Mouse (Mus musculus) embryo, embryonic 10.5 days (tissue): Measurements from ENCODE around the gene Plcg2.

ENCODE experiments used
- DNase-seq: peaks from one replicate; pipeline ENCODE4 v3.0.0-alpha.2; 2015; ENCODE audit warnings: low spot score

Gene Plcg2

DNA sequence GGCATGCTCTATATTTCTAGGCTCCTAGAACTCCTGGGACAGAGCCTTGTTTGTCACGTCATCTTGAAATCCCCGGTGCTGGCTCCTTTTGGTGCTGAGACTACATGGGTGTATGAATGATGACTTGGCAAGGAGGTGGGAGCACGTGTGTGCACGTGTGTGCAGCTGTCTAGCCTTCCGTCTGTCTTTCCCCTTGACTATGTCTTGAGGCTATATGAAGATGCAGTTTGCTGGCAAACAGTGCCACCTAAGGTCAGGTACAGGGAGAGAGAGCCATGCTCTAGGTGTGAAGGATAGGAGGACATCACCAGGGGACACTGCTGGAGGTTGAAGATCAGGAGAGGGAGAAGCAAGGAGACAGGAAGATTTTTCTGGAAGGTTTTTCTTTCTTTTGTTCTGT lies 49.9 kb downstream of the Plcg2 start:
- DNase-seq, result no peak

DNA sequence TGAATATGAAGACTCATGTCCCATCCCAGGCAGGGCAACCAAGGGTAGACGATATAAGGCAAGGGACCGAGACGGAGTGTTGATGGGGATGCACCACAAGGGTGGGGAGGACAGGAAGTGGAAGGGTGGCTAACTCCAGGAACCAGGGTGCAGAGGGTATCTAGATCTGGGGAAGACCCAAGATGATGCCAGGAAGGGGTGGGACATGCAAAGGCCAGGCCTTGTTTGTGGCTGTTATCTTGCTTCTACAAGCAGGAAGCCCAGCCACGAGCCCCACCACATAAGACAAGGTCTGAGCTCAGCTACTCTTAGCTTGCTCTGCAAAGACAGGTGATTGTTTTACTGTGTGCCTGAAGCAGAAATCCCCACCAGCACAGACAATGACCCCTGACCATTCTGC lies 50.4 kb downstream of the Plcg2 start:
- DNase-seq, result no peak

DNA sequence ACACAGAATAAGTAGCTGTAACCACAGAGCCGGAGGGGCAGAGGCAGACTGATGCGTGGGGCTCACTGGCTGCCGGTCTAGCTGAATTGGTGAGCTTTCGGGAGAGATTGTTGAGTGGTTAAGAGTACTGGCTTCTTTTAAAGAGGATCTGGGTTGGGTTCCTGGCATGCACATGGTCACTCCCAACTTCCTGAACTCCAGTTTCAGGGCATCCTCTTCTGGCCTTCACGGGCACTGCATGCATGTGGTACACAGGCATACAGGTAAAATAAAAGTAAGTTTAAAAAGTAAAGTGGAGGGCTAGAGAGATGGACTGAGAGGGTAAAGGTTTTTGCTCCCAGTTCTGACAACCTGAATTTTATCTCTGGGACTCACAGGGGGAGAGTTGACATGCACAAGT lies 52.4 kb downstream of the Plcg2 start:
- no peak for DNase-seq

DNA sequence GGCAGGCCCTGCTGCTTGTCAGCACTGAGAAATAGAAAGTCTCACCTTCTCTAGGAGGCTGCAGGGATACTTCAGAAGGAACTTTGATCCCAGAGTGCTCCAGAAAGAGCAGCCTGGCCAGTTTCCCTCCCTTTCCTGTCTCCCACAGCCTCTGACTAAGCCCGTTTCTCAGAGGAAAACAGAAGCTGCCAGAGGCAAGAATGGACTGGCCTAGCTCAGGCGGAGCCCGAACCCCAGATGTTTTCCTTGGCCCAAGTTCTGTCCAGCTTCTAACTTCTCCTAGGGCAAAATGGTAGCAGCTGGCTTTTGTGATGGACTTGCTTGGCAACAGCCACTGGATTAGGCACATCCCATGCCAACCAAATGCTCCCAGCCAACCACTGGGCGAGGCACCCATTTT lies 62.9 kb downstream of the Plcg2 start:
- no peak for DNase-seq

DNA sequence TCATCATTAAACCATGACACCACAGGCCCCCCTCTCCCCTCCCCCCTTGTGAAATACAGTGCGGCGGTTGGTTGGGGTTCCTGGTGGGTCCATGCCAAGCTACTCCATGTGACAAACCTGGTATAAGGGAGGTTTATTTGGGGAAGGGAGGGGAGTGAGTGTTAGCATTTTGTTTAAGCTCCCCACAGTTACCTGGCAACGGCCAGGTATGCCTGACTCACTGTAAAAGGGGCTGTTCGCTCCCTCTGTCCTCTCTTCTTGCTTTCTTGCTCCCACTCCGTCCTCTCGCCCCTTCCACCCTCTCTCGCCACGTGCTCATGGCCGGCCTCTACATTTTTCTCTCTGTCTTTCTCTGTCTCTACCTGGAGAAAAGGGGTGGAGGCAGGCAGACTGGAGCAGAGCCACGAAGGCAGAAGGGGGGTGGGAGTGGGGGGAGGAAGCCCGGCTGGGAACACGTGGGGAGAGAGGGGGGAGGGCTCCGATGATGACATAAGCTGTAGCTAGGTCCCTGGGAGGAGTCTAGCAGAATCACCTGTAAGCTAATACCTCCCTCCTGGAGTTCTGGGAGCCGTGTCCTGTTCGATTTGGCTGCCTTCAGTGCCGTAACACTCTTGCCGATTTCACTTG lies 63.8 kb downstream of the Plcg2 start:
- DNase-seq, result peak; percentile 22

DNA sequence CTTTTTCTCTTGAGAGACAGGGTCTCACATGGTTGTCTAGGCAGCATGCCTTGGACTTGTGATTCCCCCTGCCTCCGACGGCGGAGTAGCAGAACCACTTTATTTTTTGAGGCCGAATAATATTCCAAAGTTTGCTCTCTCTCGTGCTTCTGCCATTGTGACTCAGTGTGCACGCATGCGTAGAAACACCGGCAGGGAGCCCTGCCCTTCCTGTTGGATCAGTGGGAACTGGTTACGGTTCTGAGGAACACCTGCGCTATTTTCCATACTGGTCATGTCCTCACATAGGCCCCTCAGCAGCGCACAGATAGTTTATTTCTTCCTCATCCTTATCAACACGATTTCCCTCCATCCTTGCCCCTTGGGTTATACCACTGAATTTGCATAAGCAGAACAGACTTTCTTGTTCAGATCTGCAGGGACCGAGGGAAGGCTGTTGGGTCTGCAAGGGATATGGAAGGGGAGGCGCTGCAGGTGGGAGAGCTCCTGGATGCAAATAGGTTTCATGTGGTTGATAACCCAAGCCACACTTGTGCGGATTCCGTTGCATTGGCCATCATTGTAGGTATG lies 64.4 kb downstream of the Plcg2 start:
- peak; percentile 17 for DNase-seq

DNA sequence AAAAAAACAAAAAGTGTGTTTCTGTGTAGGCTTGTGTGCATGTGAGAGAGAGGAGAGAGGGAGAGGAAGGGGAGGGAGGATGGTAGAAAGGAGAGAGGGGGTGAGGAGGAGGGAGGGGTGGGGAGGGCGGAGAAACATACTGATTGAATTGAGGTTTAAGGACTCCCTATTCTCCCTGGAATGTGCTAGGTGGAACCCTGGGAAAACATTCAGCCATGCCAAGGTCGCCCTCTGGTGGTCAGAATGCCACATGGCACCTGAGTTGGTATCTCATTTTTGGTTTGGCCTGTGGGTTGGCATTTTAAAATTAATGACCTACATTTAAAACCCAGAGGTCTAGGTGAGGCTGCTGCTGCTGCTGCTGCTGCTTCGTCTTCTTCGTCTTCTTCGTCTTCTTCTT lies 71.3 kb downstream of the Plcg2 start:
- DNase-seq, result peak; percentile 87

DNA sequence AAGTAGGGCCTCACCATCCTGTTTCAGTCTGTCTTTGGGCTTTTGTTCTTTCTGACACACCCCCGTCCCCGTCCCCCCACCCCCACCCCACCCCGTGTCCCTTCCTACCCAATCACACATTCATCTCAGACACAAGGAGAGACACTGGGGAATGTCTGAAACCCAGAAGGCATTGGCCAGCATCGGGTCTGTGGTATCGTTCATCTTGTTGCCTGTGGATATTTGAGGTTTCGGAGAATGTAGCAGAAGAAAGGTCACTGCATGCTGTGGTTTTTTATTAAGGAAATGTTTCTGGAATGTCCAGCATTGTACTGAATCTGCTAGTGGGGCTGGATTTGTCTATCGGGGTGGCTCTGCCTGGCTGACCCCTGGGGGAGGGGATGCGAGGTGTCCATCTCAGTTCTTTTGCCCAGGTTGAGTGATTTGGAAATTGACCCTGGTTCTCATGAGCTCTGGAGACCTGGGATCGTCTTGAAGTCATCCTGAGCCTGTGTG lies 78.2 kb downstream of the Plcg2 start:
- no peak for DNase-seq

DNA sequence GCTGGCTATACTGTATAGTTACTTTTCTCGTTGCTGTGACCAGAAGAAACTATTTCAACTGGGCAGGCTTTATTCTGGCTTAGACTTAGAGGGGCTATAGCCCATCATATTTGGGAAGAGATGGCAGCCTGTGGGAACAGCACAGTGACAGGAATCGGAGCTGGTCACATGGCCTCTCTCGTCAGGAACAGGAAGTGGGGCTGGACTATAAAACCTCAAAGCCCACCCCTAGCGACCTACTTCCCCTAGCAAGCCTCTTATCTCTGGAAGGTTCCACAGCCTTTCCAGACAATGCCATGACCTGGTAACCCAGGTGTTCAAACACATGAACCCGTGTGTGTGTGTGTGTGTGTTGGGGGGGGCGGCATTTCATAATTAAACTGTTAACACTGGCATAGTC lies 79.0 kb downstream of the Plcg2 start:
- DNase-seq, result no peak

DNA sequence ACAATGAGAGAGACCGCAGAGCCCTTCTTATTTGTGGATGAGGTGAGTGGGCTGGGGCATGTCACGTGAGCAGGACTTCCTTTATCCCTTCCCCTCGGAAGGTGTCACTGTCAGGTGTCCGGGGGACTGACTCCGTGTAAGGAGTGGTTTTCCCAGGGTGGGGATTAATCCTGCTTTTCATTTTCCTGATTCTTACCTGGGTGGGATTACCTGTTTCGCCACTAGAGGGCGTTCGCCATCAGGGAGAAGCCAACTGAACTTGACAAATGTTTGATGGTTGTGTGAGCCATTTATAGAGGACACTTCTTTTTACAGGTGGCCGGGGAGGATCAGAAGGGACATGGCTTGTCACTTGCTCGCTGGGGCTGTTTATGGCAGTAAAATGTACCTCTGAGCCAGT lies 79.8 kb downstream of the Plcg2 start:
- DNase-seq, result no peak

DNA sequence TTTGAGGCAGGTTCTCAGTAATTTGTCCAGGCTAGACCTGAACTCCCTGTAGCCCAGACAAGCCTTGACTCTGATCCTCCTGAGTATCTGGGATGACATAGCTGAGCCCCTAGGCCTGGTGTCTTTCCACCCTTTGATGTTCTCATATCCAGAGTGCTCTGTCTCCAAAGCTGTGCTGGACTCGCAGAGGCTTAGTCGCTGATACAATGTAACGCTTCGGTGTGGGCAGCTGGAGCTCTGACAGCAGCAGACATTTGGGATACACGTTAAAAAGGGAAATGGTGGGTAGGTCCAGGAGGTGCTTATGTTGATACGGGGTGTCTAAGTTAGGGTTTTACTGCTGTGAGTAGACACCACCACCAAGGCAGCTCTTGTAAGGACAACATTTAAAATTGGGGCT lies 80.8 kb downstream of the Plcg2 start:
- DNase-seq, result no peak

DNA sequence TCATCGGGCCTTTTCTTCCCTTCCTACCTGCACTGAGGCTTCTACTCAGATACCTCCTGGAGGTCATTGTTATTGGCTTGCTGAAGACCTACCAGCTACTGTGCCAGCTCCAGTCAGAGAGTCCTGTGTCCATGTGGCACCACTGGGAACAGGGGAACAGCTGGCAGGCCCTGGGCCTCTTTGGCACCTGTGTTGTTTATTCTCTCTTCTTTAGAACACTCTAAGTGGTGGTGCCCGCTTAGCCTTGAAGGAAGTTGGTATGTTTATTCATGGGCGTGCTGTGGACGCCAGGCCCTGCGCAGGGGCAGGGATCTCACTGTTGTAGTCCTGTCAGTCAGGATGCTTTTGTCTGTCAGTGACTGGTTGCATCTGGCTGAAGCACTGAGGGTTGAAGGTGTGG lies 95.8 kb downstream of the Plcg2 start:
- DNase-seq, result no peak

DNA sequence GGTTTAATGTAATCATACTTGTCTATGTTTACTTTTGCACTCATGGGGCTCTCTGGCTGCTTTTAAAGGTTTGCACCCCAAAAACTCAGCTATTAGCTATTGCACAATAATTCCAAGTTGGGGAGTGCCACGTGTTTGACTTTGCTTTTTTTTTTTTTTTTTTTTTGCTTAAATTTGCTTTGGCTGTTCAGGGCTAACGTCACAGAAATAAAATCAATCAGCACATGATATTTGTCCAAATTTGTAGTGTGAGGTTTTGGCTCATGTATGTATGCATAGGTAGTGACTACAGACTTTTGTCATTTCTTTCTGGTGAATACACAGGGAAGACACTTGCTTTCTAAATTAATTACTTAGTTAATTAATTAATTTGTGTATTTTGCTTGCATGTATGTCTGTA lies 96.9 kb downstream of the Plcg2 start:
- no peak for DNase-seq

DNA sequence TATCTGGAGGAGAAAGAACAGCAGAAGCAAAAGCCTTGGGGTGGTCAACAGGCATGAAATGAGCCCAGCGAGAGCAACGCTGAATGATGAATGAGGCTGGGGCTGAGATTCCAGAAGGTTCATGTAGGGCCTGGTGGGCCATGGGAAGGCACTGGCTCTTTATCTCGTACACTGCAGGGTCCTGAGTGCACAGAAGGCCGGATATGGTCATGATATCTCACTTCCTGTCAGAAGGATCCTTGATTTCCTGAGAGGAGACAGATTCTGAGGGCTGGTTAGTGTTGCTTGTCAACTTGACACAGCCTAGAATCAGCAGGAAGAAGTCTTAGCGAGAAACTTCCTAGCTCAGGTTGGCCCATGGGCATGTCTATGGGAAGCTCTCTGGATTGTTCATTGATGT lies 98.7 kb downstream of the Plcg2 start:
- DNase-seq, result no peak

DNA sequence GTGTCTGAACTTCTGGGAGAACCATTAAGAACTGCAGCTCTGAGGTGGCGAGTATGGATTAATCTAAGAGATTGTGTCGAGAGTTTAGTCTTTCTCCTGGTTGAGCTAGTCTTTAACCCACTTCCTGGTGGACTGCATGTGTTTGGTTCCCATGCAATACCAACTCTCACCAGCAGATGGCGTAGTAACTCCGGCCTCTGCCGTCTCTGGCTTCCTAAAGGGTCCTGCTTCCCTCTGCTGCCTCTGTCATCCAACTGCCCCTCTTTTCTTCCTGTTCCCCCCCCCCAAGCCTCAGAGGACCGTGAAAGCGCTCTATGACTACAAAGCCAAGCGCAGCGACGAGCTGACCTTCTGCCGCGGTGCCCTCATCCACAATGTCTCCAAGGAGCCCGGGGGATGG lies 102.7 kb downstream of the Plcg2 start:
- DNase-seq, result peak; percentile 43

DNA sequence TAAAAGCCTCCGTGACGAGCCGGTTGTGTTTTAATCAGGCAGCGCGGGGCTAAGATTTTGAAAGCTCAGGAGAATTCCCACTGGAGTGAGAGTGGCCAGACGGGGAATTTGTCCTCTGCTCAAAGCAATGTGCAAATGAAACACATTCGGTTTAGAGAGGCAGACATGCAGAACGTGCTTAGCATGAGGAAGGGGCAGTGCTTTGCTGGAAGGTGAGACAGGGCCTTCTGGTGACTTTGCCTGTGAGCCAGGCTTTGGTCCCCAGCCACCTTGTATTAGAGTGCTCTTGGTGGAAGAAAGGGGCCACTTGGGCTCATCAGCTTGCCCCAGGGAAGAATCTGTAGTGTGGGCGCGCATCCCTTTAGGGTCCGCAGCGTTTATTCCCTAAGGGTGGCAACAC lies 106.0 kb downstream of the Plcg2 start:
- no peak for DNase-seq

DNA sequence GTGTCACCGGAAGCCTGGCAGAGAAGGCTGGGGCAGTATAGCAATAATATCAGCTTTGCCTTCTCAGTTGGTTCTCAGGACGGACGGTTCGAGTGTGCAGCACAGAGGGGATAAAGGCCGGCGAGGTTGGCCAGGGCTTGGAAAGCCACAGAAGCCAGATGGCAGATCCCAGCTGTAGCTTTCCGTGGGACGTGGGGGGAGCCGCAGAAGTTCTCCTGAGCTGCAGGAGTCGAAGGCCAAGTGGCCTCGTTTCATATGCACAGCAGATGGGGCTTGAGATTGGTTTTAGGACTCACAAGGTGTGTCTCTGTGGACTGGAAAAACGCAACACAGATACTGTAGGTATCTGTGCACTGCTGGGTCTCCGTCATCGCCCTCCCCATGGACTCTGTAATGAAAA lies 106.6 kb downstream of the Plcg2 start:
- no peak for DNase-seq

DNA sequence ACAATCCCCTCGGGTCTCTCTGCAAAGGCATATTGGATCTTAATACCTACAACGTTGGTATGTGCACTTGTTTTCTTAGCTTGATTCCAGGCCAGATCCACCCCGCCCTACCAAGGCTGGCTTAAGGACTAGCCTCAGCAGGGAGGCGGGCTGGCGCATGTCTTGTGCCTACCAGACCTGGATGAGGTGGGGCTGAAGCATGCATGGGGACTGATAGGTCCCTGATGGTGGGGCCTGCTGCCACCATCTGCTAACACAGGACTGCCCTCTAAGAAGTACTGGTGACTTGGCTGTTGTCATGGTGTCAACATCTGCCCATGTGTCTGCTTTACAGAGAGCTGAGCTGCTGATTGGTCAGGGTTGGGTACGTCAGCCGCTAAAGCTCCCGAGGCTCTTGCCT lies 107.1 kb downstream of the Plcg2 start:
- DNase-seq, result no peak

DNA sequence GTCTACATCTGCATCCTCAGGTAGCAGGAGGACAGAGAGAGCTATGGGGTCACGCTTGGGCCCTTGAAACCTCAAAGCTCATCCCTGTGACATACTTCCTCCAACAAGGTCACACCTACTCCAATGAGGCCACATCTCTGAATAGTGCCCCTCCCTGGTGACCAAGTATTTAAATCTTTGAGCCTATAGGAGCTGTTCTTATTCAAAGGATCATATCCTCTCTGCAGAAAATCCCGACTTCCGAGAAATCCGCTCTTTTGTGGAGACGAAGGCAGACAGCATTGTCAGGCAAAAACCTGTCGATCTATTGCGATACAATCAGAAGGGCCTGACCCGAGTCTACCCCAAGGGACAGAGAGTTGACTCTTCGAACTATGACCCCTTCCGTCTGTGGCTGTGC lies 112.4 kb downstream of the Plcg2 start:
- no peak for DNase-seq

DNA sequence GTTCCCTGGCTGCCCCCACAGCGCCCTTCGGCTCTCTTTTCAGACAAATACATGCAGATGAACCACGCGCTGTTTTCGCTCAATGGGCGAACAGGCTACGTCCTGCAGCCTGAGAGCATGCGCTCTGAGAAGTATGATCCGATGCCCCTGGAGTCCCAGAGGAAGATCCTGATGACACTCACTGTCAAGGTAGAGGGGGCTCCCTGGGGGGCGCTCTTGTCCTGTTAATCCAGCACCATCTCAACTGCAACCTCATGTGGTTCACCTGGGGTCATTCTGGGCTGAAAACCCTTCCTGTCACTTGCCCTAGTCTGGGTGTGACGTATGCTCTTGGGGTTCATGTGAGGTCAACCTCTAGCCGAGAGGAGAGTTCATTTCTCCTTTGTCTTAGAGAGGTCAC lies 114.8 kb downstream of the Plcg2 start:
- DNase-seq, result peak; percentile 17

DNA sequence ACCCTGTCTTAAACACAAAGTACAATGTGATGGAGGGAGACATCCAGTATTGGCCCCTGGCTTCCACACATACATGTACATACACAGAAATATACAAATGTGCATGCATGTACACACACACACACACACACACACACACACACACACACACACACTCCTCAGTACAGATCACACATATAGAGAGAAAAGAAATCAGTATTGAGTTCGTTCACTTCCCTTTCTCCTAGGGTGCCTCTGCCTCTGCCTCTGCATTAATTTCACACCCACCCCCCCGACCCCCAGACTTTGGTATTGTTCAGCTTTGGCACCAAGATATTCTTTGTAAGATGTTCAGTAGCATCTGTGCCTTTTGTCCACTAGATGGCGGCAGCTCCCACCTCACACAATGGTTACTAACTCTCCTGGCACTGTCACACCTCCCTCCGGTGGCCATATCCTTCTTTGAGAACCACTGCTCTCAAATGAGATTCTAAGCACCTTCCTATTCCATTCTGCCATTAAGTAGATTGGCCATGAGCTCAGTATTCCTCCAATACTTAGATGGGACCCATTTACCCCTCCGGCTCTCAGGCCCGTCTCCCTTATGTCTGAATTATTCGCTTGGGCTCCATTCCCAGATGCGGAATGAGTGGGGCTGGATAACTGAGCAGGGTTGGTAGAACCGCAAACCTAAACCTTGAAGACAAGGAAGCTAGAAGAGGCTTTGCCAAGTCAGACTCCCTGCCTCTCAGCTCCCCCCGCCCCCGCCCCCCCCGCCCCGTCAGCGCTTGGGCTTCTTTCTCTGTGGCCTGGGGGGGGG lies 128.1 kb downstream of the Plcg2 start:
- peak; percentile 82 for DNase-seq

DNA sequence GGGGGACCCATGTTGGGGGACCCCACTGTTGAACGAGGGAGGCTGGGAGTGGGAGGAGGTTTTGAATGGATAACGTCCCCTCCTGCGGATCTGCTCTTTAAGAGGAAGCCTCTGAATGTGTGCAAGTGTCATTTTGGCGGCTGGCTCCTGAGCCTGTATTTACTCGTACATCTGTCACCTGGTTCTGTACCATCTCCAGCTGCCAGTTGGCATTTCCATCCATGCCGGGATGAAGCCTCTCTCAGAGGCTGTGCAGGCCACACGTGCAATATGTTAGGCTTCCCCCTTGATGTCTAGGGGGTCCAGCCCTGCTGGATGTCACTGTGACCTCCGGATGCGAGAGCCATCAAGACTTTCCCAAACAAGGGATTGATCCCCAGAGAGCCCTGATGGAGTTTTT lies 129.0 kb downstream of the Plcg2 start:
- no peak for DNase-seq

DNA sequence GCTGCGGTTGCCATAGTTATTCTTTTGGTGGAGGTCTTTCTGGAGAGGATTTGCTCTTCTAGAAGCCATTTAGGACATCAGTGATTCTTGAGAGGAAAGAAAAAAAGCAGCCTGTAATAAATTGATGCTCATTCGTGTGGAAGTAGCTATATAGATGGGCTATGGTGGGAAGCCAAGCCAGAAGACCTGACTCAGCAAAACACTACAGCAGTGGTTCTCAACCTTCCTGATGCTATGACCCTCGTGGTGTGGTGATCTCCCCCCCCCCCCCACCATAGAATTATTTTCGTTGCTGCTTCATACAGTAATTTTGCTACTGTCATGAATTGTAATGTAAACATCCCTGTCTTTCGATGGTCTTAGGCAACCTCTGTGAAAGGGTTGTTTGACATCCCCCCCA lies 134.4 kb downstream of the Plcg2 start:
- DNase-seq, result no peak

DNA sequence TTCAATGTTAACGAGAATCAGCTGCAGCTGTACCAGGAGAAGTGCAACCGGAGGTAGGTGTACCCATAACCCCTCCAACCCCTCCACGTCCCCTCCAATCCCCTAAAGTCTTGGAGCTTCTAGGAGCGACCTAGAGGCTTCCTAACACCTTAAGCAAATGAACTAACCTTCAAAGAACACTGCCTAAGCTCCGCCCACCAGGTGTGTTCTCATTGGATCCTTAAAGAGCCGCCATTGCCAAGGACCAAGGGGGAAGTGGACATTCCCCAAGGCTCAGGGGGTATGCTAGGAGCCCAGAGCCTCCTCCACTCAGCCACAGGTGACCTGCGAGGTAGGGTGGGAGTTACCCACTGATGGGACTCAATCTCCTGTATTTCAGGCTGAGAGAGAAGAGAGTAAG lies 136.3 kb downstream of the Plcg2 start:
- no peak for DNase-seq
